Mouse (Mus musculus) ES-Bruce4 (cell line): ENCODE measurements around the gene Atxn1l.

Source experiments
- CTCF ChIP-seq: IDR thresholded peaks from one replicate; pipeline ENCODE4 v1.8.1; 2011; ENCODE audit warnings: low read depth, low read length
- EP300 ChIP-seq: IDR thresholded peaks from 2 replicates; pipeline ENCODE4 v1.6.1; 2011; ENCODE audit warnings: low read depth, low read length; ENCODE audit not compliant: insufficient read depth

DNA sequence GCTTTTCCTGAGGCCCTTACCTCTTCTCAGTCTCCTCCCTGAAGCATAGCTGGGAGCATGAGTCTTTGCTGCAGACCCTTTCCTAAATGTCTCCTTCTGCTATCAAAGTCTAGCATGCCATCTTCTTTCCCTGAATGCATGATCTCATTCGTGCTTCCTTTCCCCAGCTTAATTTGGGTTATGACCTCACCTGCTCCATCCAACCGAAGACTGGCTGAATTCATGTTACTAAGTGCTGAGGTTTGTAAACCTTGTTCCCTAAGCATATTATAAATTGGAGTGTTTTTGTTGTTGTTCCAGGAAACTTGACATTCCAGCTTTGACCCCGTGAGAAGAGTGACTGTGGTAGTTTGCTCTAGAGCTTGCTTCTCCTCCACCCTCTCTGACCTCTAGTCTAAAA is 3.5 kb downstream of the Atxn1l start:
- TF ChIP-seq CTCF (no peak), EP300 (no peak)
